Mouse (Mus musculus): ENCODE data around the gene Rtel1. TPM values are rescaled to one million over a fixed set of nuclear protein-coding genes. Genes with fewer than 3 reads are reported as not detected.
"Not testable (repeated sequence)": the region's sequence is repeated elsewhere in the genome, so short reads cannot be mapped to it uniquely, and the experiment has no call there.

The Rtel1 gene
- polyA plus RNA-seq, 1 experiment, result 43.5 TPM

DNA sequence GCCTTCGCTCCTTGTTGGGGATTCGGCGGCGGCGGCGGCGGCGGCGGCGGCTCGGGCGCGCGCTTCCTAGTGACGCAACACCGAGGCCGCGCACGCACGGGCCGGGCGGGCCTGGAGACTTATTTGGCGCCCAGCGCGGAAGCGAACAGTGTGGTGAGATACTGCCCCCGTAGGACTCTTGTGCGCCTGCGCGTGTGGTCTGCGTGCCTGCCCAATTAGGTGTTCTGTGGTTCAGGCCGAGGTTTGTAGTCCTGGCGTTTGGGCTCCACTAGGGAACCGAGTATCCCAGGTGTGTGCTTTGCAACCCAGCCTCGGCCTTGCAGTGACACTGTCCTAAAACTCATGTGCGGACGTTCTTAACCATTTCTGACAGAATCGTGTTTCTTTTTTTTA, 31.6 kb upstream of the Rtel1 start, which contains the start of gene Gmeb2:
Gmeb2 (minus strand) TSS at position 78 of the 393 bp plus-strand sequence.
- Histone ChIP-seq H3K27ac (ENCODE audit: insufficient read depth, low read length) (peak within 1 kb of the TSS; percentile 84), H3K4me3 (ENCODE audit: insufficient read depth, low read length) (peak within 1 kb of the TSS; percentile 90)
- H3K4me1 ChIP-seq (ENCODE audit: control insufficient read depth, insufficient read depth, low read length), result not testable (repeated sequence)
- TF ChIP-seq POLR2A (IDR thresholded peaks at IDR 0.05; ENCODE audit: low read depth, low read length), result peak; percentile 93

GRCm38 (mm10) chr2:181288691-181289090, 30.8 kb upstream of the Rtel1 start:
- Histone ChIP-seq H3K4me1 (ENCODE audit: control insufficient read depth, insufficient read depth, low read length) (peaks cover 6% of the 10 kb centered on the region; the same call in 1 of the 2 replicates), H3K27ac (ENCODE audit: insufficient read depth, low read length) (no peak overlapping the region), H3K4me3 (ENCODE audit: insufficient read depth, low read length) (peak overlapping the region; percentile 62; the same call in 1 of the 2 replicates)
- TF ChIP-seq POLR2A (IDR thresholded peaks at IDR 0.05; ENCODE audit: low read depth, low read length) (no peak), CTCF (IDR thresholded peaks at IDR 0.05; ENCODE audit: borderline replicate concordance, insufficient read depth, low read length) (no peak)

DNA sequence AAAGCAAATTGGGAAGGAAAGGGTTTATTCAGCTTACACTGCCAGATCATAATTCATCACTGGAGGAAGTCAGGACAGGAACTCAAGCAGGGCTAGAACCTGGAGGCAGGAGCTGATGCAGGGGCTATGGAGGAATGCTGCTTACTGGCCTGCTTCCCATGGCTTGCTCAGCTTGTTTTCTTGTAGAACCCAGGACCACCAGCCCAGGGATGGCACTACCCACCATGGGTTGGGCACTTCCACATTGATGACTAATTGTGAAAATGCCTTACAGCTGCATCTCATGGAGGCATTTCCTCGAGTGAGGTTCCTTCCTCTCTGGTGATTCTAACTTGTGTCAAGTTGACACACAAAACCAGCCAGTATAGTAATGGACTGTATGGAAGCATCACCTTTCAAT, 28.6 kb upstream of the Rtel1 start:
- Histone ChIP-seq H3K4me3 (ENCODE audit: insufficient read depth, low read length) (no peak overlapping the region), H3K27ac (ENCODE audit: insufficient read depth, low read length) (no peak overlapping the region), H3K4me1 (ENCODE audit: control insufficient read depth, insufficient read depth, low read length) (peaks cover 6% of the 10 kb centered on the region; the same call in 1 of the 2 replicates)
- no peak for TF ChIP-seq POLR2A (IDR thresholded peaks at IDR 0.05; ENCODE audit: low read depth, low read length)
- no peak for TF ChIP-seq CTCF (IDR thresholded peaks at IDR 0.05; ENCODE audit: borderline replicate concordance, insufficient read depth, low read length)

GRCm38 (mm10) chr2:181302041-181302440, 17.5 kb upstream of the Rtel1 start:
- H3K4me3 ChIP-seq (ENCODE audit: insufficient read depth, low read length), result no peak overlapping the region
- TF ChIP-seq POLR2A (IDR thresholded peaks at IDR 0.05; ENCODE audit: low read depth, low read length) (no peak), CTCF (IDR thresholded peaks at IDR 0.05; ENCODE audit: borderline replicate concordance, insufficient read depth, low read length) (no peak)
- H3K27ac ChIP-seq (ENCODE audit: insufficient read depth, low read length), result no peak overlapping the region
- H3K4me1 ChIP-seq (ENCODE audit: control insufficient read depth, insufficient read depth, low read length), result peaks cover 4% of the 10 kb centered on the region; the same call in 1 of the 2 replicates

DNA sequence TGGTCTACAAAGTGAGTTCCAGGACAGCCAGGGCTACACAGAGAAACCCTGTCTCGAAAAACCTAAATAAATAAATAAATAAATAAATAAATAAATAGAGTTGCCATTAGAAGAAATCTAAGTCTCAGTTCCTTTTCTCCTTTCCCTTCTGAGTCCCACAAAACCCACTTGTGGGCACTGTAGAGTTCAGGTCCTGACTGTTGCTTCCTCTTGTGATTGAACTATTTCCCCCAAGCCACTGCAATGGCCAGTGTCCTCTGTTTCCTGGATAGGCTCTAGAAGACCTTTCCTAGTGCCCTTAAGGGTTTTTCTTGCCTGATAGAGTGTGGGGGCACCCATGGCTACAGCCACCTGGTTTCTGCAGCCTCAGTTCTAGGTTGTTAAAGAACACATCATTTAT, 14.6 kb upstream of the Rtel1 start:
- no peak overlapping the region for H3K4me3 ChIP-seq (ENCODE audit: insufficient read depth, low read length)
- H3K27ac ChIP-seq (ENCODE audit: insufficient read depth, low read length), result no peak overlapping the region
- TF ChIP-seq CTCF (IDR thresholded peaks at IDR 0.05; ENCODE audit: borderline replicate concordance, insufficient read depth, low read length) (no peak), POLR2A (IDR thresholded peaks at IDR 0.05; ENCODE audit: low read depth, low read length) (no peak)
- peaks cover 4% of the 10 kb centered on the region; the same call in 1 of the 2 replicates for H3K4me1 ChIP-seq (ENCODE audit: control insufficient read depth, insufficient read depth, low read length)

- Histone ChIP-seq H3K4me3 (ENCODE audit: insufficient read depth, low read length) (no peak overlapping the region), H3K27ac (ENCODE audit: insufficient read depth, low read length) (no peak overlapping the region), H3K4me1 (ENCODE audit: control insufficient read depth, insufficient read depth, low read length) (peaks cover 4% of the 10 kb centered on the region; the same call in 1 of the 2 replicates)
- TF ChIP-seq POLR2A (IDR thresholded peaks at IDR 0.05; ENCODE audit: low read depth, low read length), result no peak
- 0 out of 2 replicates have a peak, but pooled peaks have one; percentile 28 for TF ChIP-seq CTCF (IDR thresholded peaks at IDR 0.05; ENCODE audit: borderline replicate concordance, insufficient read depth, low read length)
Measured at GRCm38 (mm10) chr2:181307144-181307804, 12.3 kb upstream of the Rtel1 start.

DNA sequence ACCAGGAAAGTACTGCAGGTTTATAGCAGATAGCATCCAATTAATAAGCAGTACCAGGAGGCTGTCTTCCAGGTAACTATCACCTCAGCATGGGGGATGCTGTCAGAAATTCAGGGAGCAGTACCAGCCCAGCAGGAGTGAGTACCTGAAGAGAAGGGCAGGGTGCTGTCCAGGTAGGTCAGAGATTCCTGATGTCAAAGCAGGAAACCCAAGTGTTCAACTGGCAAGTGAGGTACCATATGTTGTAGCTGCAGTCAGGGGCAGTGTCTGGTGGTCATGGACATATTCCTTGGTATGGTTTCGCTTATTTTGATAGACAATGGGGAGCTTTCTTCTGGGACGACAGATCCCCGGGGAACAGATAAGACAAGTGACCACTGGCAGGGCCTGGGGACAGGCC, 7.1 kb upstream of the Rtel1 start:
- Histone ChIP-seq H3K27ac (ENCODE audit: insufficient read depth, low read length) (no peak overlapping the region), H3K4me3 (ENCODE audit: insufficient read depth, low read length) (no peak overlapping the region), H3K4me1 (ENCODE audit: control insufficient read depth, insufficient read depth, low read length) (no peaks in the 10 kb centered on the region)
- TF ChIP-seq POLR2A (IDR thresholded peaks at IDR 0.05; ENCODE audit: low read depth, low read length) (no peak), CTCF (IDR thresholded peaks at IDR 0.05; ENCODE audit: borderline replicate concordance, insufficient read depth, low read length) (no peak)

GRCm38 (mm10) chr2:181313006-181313343, 6.6 kb upstream of the Rtel1 start:
- Histone ChIP-seq H3K4me1 (ENCODE audit: control insufficient read depth, insufficient read depth, low read length) (no peaks in the 10 kb centered on the region), H3K4me3 (ENCODE audit: insufficient read depth, low read length) (no peak overlapping the region), H3K27ac (ENCODE audit: insufficient read depth, low read length) (no peak overlapping the region)
- TF ChIP-seq POLR2A (IDR thresholded peaks at IDR 0.05; ENCODE audit: low read depth, low read length) (no peak), CTCF (IDR thresholded peaks at IDR 0.05; ENCODE audit: borderline replicate concordance, insufficient read depth, low read length) (no peak)

- H3K27ac ChIP-seq (ENCODE audit: insufficient read depth, low read length), result no peak overlapping the region
- TF ChIP-seq CTCF (IDR thresholded peaks at IDR 0.05; ENCODE audit: borderline replicate concordance, insufficient read depth, low read length), result no peak
- no peak for TF ChIP-seq POLR2A (IDR thresholded peaks at IDR 0.05; ENCODE audit: low read depth, low read length)
- H3K4me3 ChIP-seq (ENCODE audit: insufficient read depth, low read length), result no peak overlapping the region
- no peaks in the 10 kb centered on the region for H3K4me1 ChIP-seq (ENCODE audit: control insufficient read depth, insufficient read depth, low read length)
Measured at GRCm38 (mm10) chr2:181313344-181314079, 6.0 kb upstream of the Rtel1 start.
